Mouse (Mus musculus) liver, adult (tissue): ENCODE data around the gene Zfp951.
"Not testable (repeated sequence)": the region's sequence is repeated elsewhere in the genome, so short reads cannot be mapped to it uniquely, and the experiment has no call there.

ENCODE experiments used
- GATA4 ChIP-seq: IDR thresholded peaks from 2 replicates; pipeline ENCODE4 v1.6.1; 2014; ENCODE audit warnings: mild to moderate bottlenecking, low read length; ENCODE audit not compliant: insufficient replicate concordance

Zfp951 gene

GRCm38 (mm10) chr5:104859962-104860525 lies at the start of gene Zfp951:
Gene Zfp951 (minus strand): TSS chr5:104860070.
- not testable (repeated sequence) for TF ChIP-seq GATA4

- no peak for TF ChIP-seq GATA4
These were observed 26.5 kb downstream of the Zfp951 start for GRCm38 (mm10) chr5:104833330-104833729.

- no peak for TF ChIP-seq GATA4
These were observed 30.3 kb downstream of the Zfp951 start for GRCm38 (mm10) chr5:104829611-104830010.
